Mouse (Mus musculus) embryonic facial prominence, embryonic 15.5 days (tissue): ENCODE measurements around the gene Cpped1. TPM values are rescaled to one million over a fixed set of nuclear protein-coding genes. Genes with fewer than 3 reads are reported as not detected.

ENCODE experiments used
- ATAC-seq: fragments of 200-750 bp; cut with Nextera tagmentation; 2 replicates; pipeline ENCODE4 v1.8.0; 2017; ENCODE audit warnings: low read depth, moderate TSS enrichment; ENCODE audit not compliant: insufficient number of reproducible peaks, low FRiP score, low TSS enrichment
- H3K27ac ChIP-seq: fragments of 300-500 bp; sonication (generic); replicated peaks from 2 replicates; pipeline ENCODE4 v1.5.1; 2015; ENCODE audit warnings: mild to moderate bottlenecking, inconsistent platforms
- H3K27me3 ChIP-seq: fragments of 300-500 bp; sonication (generic); 2 replicates; pipeline ENCODE4 v1.6.1; 2015; ENCODE audit warnings: inconsistent platforms
- H3K36me3 ChIP-seq: fragments of 300-500 bp; sonication (generic); 2 replicates; pipeline ENCODE4 v1.6.1; 2015; ENCODE audit warnings: mild to moderate bottlenecking, inconsistent platforms
- H3K4me1 ChIP-seq: fragments of 300-500 bp; sonication (generic); 2 replicates; pipeline ENCODE4 v1.6.1; 2015; ENCODE audit warnings: inconsistent platforms
- H3K4me2 ChIP-seq: fragments of 300-500 bp; sonication (generic); replicated peaks from 2 replicates; pipeline ENCODE4 v1.6.1; 2015; ENCODE audit warnings: mild to moderate bottlenecking, inconsistent platforms
- H3K4me3 ChIP-seq: fragments of 300-500 bp; sonication (generic); replicated peaks from 2 replicates; pipeline ENCODE4 v1.5.1; 2015; ENCODE audit warnings: mild to moderate bottlenecking, inconsistent platforms
- H3K9ac ChIP-seq: fragments of 300-500 bp; sonication (generic); 2 replicates; pipeline ENCODE4 v1.6.1; 2015; ENCODE audit warnings: inconsistent platforms
- H3K9me3 ChIP-seq: fragments of 300-500 bp; sonication (generic); replicated peaks from 2 replicates; pipeline ENCODE4 v1.6.1; 2016; ENCODE audit warnings: inconsistent platforms
- WGBS: fragments of 180-500 bp; shearing (Covaris S2); methylation state at CpG from one replicate; pipeline ENCODE4 v1.1.7; 2015; 5-methylcytosine and 5-hydroxymethylcytosine counted together
- polyA plus RNA-seq: library from polyadenylated mRNA; unstranded; fragments of >200 nt; fragmentation: Nextera tagmentation; extraction: Ambion mirVana; gene quantifications from 2 replicates; pipeline ENCODE4 v1.2.1, GENCODE M21; 2015

The Cpped1 gene
- polyA plus RNA-seq, 1 experiment from 2014 or later: 26.3 TPM

- WGBS: 79% methylated on average over 3 of the region's 3 CpGs
- Histone ChIP-seq H3K9ac (no peak overlapping the region), H3K9me3 (no peaks in the 10 kb centered on the region), H3K27me3 (no peaks in the 10 kb centered on the region), H3K4me1 (no peaks in the 10 kb centered on the region), H3K36me3 (peaks cover 21% of the 10 kb centered on the region), H3K27ac (no peak overlapping the region), H3K4me2 (no peak overlapping the region), H3K4me3 (no peak overlapping the region)
- no peak for ATAC-seq
Observed at GRCm38 (mm10) chr16:11890186-11890585, 19.1 kb downstream of the Cpped1 start.

- no peak overlapping the region for H3K27ac ChIP-seq
- no peaks in the 10 kb centered on the region for H3K9me3 ChIP-seq
- H3K27me3 ChIP-seq: no peaks in the 10 kb centered on the region
- no peak overlapping the region for H3K4me3 ChIP-seq
- no peak overlapping the region for H3K4me2 ChIP-seq
- H3K4me1 ChIP-seq: no peaks in the 10 kb centered on the region
- H3K9ac ChIP-seq: no peak overlapping the region
- 66% methylated on average over 3 of the region's 3 CpGs for WGBS
- H3K36me3 ChIP-seq: peaks cover 25% of the 10 kb centered on the region
- no peak for ATAC-seq
Observed at GRCm38 (mm10) chr16:11889741-11890140, 19.5 kb downstream of the Cpped1 start.

GRCm38 (mm10) chr16:11881795-11882194, 27.4 kb downstream of the Cpped1 start:
- Histone ChIP-seq H3K4me1 (peaks cover 7% of the 10 kb centered on the region; the same call in 1 of the 2 replicates), H3K4me3 (no peak overlapping the region), H3K36me3 (peaks cover 21% of the 10 kb centered on the region), H3K9ac (no peak overlapping the region), H3K9me3 (no peaks in the 10 kb centered on the region), H3K4me2 (no peak overlapping the region), H3K27me3 (no peaks in the 10 kb centered on the region), H3K27ac (0 out of 2 replicates have a peak overlapping the region, but pooled peaks have one; percentile 2)
- 25% methylated on average over 6 of the region's 6 CpGs for WGBS
- ATAC-seq: no peak

- H3K4me2 ChIP-seq: no peak overlapping the region
- 92% methylated on average over 6 of the region's 6 CpGs for WGBS
Observed at GRCm38 (mm10) chr16:11880461-11880860, 28.8 kb downstream of the Cpped1 start.

GRCm38 (mm10) chr16:11879196-11879595, 30.0 kb downstream of the Cpped1 start:
- no peaks in the 10 kb centered on the region for H3K36me3 ChIP-seq
- H3K4me1 ChIP-seq: peaks cover 7% of the 10 kb centered on the region; the same call in 1 of the 2 replicates
- H3K9me3 ChIP-seq: no peaks in the 10 kb centered on the region
- no peak for ATAC-seq
- H3K27ac ChIP-seq: no peak overlapping the region
- no peak overlapping the region for H3K4me3 ChIP-seq
- H3K9ac ChIP-seq: no peak overlapping the region
- H3K4me2 ChIP-seq: no peak overlapping the region
- no peaks in the 10 kb centered on the region for H3K27me3 ChIP-seq
- WGBS: 73% methylated on average over 6 of the region's 6 CpGs

More at GRCm38 (mm10) chr16:11880461-11880860, 28.8 kb downstream of the Cpped1 start:
- Histone ChIP-seq H3K36me3 (peaks cover 9% of the 10 kb centered on the region; the same call in 1 of the 2 replicates), H3K4me3 (no peak overlapping the region), H3K9ac (no peak overlapping the region), H3K4me1 (peaks cover 7% of the 10 kb centered on the region; the same call in 1 of the 2 replicates), H3K27me3 (no peaks in the 10 kb centered on the region), H3K9me3 (no peaks in the 10 kb centered on the region), H3K27ac (no peak overlapping the region)
- ATAC-seq: no peak

GRCm38 (mm10) chr16:11875227-11875626, 34.0 kb downstream of the Cpped1 start:
- Histone ChIP-seq H3K36me3 (no peaks in the 10 kb centered on the region), H3K9me3 (no peaks in the 10 kb centered on the region), H3K4me2 (no peak overlapping the region), H3K27me3 (no peaks in the 10 kb centered on the region), H3K4me1 (no peaks in the 10 kb centered on the region; the same call in 1 of the 2 replicates), H3K9ac (no peak overlapping the region), H3K4me3 (no peak overlapping the region), H3K27ac (no peak overlapping the region)
- WGBS: 75% methylated on average over 5 of the region's 5 CpGs
- no peak for ATAC-seq

- H3K4me1 ChIP-seq: no peaks in the 10 kb centered on the region; the same call in 1 of the 2 replicates
- WGBS: 85% methylated on average over 3 of the region's 3 CpGs
- H3K4me3 ChIP-seq: no peak overlapping the region
- ATAC-seq: no peak
- H3K27ac ChIP-seq: no peak overlapping the region
- H3K9ac ChIP-seq: no peak overlapping the region
- H3K9me3 ChIP-seq: no peaks in the 10 kb centered on the region
- no peaks in the 10 kb centered on the region for H3K27me3 ChIP-seq
- no peak overlapping the region for H3K4me2 ChIP-seq
- H3K36me3 ChIP-seq: no peaks in the 10 kb centered on the region
Observed at GRCm38 (mm10) chr16:11873292-11873691, 36.0 kb downstream of the Cpped1 start.

GRCm38 (mm10) chr16:11868486-11868885, 40.8 kb downstream of the Cpped1 start:
- Histone ChIP-seq H3K4me2 (no peak overlapping the region), H3K36me3 (0 out of 2 replicates have a peak, but pooled peaks cover 4% of the 10 kb centered on the region), H3K4me3 (no peak overlapping the region), H3K27ac (no peak overlapping the region), H3K9ac (no peak overlapping the region), H3K4me1 (no peaks in the 10 kb centered on the region; the same call in 1 of the 2 replicates), H3K27me3 (no peaks in the 10 kb centered on the region), H3K9me3 (no peaks in the 10 kb centered on the region)
- WGBS: 59% methylated on average over 3 of the region's 3 CpGs
- ATAC-seq: no peak

- H3K4me3 ChIP-seq: no peak overlapping the region
- ATAC-seq: no peak
- WGBS: 75% methylated on average over 8 of the region's 8 CpGs
Observed at GRCm38 (mm10) chr16:11852716-11853605, 56.3 kb downstream of the Cpped1 start.

GRCm38 (mm10) chr16:11848990-11849658, 60.1 kb downstream of the Cpped1 start:
- H3K36me3 ChIP-seq: no peaks in the 10 kb centered on the region
- no peak for ATAC-seq
- no peaks in the 10 kb centered on the region for H3K9me3 ChIP-seq
- no peak overlapping the region for H3K4me3 ChIP-seq
- H3K27me3 ChIP-seq: no peaks in the 10 kb centered on the region
- H3K9ac ChIP-seq: no peak overlapping the region
- WGBS: 78% methylated on average over 5 of the region's 5 CpGs
- no peak overlapping the region for H3K27ac ChIP-seq
- no peaks in the 10 kb centered on the region; the same call in 1 of the 2 replicates for H3K4me1 ChIP-seq
- H3K4me2 ChIP-seq: no peak overlapping the region

More at GRCm38 (mm10) chr16:11852716-11853605, 56.3 kb downstream of the Cpped1 start:
- H3K4me1 ChIP-seq: no peaks in the 10 kb centered on the region; the same call in 1 of the 2 replicates
- no peaks in the 10 kb centered on the region for H3K36me3 ChIP-seq
- no peaks in the 10 kb centered on the region for H3K9me3 ChIP-seq
- H3K27me3 ChIP-seq: no peaks in the 10 kb centered on the region
- no peak overlapping the region for H3K4me2 ChIP-seq
- H3K9ac ChIP-seq: no peak overlapping the region
- no peak overlapping the region for H3K27ac ChIP-seq

- no peak overlapping the region for H3K4me3 ChIP-seq
- no peak overlapping the region for H3K4me2 ChIP-seq
- no peaks in the 10 kb centered on the region for H3K4me1 ChIP-seq
- ATAC-seq: no peak
- WGBS: 90% methylated on average over 5 of the region's 5 CpGs
- H3K27ac ChIP-seq: no peak overlapping the region
- H3K36me3 ChIP-seq: no peaks in the 10 kb centered on the region
- H3K9me3 ChIP-seq: no peaks in the 10 kb centered on the region
- no peak overlapping the region for H3K9ac ChIP-seq
- no peaks in the 10 kb centered on the region for H3K27me3 ChIP-seq
Observed at GRCm38 (mm10) chr16:11845309-11845708, 63.9 kb downstream of the Cpped1 start.
